Mouse (Mus musculus): Measurements from ENCODE around the gene Chd1.

The Chd1 gene

DNA sequence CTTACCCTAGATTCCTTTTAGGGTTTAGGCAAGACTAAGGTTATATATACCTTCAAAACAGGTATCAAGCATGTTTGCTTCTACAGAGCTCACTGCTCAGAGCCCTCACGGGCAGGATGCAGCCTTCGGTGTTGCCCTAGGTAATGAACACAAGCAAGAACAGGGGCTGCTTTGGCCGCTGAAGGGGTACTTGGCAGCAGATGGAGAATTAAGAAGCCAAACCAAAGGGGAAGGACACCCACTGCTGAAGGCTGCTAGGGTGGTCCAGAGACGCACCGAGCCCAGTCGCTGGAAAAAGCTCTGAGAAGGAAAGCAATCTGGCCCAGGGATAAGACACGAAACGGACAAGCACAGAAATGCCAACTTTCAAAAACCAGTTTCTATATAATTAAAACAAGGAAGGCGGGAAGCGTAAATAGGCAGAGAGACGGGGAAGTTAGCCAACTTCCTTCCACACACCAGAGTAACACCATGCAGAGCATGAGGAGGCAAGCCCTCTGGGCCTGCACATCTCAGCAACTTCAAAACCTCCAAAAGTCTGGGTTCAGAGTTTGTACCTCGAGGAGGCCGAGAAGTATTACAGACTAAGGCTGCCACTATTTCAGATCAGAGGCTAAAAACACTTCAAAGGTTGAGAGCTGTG is 107.5 kb downstream of the Chd1 start:
- DNase-seq = no peak

DNA sequence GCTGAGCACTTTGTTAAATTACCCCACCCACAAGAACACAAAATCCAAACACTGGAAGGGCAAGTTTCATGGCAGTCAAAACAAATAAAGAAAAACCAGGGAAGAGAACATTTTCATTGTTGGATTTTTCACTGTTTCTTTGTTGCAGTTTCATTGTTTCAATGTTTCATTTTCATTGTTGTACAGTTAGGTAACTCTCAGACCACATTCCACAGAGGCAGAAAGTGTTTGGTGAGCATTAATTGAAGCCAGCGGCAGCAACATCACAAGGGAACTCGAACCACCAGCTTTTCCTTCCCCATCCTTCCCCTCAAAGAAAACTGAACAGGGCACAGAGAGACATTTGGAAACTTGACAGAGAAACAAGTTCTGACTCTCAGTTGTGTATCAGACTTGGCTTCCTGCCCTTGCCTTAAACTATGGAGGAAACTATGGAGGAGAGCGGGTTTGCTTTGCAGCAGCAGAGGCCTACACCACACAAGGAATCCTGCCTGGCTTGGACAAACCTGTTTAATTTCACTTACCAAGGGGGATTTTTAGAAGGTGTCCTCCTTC is 109.0 kb downstream of the Chd1 start:
- DNase-seq = no peak

DNA sequence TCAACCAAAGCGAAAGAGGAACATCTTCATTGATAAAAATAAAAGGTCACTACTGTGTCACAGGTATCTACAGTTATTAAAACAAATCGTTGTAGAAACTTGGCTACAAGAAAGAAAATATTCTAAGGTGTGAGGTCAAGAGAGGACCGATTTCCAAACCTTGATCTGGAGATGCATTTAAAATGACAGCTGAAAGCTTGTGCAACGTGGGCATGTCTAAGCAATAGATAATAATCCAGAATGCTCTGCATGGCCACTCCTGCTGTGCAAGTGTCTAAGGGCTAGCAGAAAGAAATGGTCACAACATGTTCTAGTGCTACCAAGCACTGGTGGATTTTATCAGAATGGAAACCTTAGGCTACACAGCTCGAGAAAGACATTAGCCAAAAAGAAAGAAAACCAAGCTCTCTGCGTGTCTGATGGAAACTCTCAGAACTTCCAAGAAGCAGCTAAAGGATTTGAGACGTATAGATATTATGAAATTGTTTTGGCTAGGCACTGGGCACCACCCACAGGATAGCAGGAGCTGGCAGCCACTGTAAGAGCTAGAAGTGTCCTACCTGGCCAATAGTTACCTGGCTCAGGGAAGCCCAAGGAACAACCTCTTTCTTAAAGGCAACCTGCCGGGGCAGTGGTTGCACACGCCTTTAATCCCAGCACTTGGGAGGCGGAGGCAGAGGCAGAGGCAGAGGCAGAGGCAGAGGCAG is 110.7 kb downstream of the Chd1 start:
- no peak for DNase-seq

DNA sequence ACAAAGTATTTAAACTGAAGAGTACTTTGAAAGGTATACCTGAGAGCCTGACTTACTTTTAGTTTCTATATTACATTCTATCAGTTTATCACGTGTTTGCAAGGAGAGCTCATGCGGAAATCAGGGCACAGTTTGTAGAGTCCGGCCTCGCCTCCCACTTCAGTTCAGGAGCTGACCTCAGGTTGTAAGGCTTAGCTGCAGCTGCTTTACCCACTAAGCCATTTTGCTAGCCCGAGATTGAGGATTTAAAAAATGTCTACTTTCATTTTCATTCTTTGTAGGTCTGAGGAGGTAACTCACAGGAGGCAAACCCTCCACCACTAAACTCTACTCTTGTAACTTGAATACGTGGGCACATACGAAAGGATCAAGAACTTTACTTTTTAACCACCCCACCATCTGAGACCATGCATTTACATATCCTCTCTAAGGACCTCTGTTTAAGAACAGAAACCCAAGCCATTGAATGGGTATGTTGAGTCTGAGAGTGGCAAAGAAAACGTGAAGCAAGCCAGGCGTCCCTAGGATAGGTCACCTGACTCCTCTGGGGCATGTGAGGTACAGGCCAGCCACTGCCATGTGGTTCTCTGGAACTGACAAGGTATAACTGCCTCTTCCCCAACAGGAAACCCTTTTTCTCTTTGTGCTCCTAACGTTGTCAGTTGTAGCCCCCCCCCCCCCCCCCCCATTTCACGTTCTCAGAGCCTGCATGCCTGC is 111.8 kb downstream of the Chd1 start:
- peak; percentile 35 for DNase-seq

DNA sequence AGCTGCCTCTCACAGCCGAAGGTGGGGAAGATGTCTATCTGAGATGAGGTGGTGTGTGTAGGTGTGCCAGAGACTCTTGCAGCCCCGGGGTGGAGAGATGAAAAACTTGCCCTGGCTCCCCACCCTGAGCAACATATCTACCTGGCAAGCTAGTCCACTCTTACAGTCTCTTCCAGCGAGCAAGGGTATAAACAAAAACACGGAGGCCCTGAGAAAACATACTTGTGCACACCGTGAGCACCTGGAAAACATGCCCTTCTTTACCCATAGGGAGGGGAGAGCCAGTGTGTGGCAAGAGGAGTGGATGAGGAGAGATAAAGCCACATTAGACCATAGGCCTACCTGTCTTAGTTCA is 112.3 kb downstream of the Chd1 start:
- DNase-seq = no peak

DNA sequence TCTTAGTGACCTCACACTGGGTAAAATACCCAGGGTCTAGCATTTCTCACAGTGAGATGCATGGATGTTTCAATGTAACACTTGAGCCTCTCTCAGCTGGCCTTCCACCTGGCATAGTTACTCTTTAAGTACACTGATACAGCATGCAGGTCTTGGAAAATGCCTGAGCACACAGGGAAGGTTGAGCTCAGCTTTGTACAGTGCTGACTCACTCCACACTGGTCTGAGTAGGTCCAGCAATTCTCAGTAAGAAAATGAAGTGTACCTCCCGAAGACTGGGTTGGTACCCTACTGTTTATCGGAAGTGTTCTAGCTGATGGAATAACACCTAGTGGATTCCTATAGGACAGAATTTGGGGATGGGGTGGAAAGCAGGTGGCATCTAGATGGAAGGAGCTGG is 112.9 kb downstream of the Chd1 start:
- no peak for DNase-seq

DNA sequence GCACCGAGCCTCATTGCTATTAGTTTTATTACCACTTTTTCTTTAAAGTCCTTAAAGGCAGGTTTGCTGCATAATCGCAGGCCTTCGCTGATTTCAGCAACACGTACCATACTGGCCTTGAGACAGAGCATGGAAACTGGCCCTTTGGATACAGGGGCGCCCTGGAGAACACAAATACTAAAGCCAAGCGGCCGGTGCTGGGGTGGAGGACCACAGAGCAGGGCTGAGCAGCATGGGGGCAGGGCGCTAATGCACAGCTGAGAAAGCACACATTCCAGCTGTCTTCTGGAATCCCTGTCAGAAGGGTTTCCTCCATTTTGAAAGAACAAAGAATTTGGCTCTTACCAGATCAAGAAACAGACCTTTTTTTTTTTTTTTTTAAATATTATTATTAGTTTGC is 113.6 kb downstream of the Chd1 start:
- DNase-seq = no peak

DNA sequence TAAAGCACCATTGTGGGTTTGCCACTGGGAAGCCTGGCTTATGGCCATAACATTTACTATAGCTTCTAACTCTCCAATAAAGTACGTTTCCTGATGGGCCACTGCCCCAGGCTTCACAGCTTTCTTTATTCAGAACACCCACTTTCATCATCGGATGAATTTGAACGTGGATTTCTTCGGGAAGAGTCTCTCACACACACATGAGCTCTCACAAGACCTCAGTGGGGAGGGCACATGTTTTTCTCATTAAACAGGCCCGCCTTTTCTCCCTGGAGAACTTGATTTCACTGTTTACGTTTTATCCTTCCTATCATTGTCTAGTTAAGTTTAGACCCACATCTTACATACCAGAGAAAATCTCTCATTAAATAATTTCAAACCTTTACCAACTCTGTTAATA is 115.4 kb downstream of the Chd1 start:
- DNase-seq = no peak

DNA sequence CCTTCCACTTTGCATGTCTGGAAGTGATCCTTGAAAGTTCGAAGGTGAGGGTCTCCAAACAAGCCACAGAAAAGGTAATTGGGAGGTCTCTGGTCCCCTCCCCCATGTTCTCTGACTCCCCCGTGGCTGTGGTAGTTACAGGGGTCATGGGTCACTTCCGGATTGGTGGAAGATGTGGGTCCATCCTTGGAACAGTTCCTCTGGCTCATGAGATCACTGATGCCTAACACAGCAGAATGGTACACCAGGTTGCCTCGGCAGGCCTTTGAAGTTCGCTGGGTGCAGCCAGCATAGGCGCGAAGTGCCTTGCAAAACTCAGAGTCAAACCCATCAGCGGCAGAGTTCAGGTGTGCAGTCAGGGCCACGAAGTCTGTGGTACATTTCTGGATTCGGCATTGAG is 116.0 kb downstream of the Chd1 start:
- DNase-seq = no peak

DNA sequence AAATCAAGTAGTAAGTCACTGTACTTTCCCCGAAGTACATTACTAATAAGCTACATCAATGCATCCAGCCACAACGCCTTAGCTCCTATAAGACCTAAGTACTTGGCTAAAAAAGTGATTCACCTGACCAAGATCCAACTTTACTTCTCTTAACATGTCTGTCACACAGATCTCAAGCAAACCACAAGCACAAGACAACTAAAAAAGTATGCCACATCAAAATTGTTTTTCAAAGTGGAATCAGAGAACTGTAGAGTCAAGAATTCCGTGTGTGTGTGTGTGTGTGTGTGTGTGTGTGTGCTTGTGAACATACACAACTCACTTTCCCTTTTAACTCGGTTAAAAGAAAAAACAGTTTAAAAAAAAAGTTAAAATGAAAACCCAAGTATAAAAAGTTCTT is 116.9 kb downstream of the Chd1 start:
- DNase-seq = no peak

Data from thymus, postnatal 25 days (tissue).